Mouse (Mus musculus) c-Kit-positive CD71-positive TER-119-positive erythroid progenitor cells, embryonic 14.5 days (primary cell): ENCODE measurements around the gene Nhs.

Experiments used
- DNase-seq: peaks from one replicate; pipeline ENCODE4 v3.0.0-alpha.2; 2013; ENCODE audit warnings: low spot score

The Nhs gene

GRCm38 (mm10) chrX:162159637-162160611, at the start of gene Nhs:
Nhs (minus strand) TSS chrX:162159730.
- peak; percentile 1 for DNase-seq

- no peak for DNase-seq
Measured at GRCm38 (mm10) chrX:162206350-162206884, 46.9 kb upstream of the Nhs start.

- no peak for DNase-seq
Measured at GRCm38 (mm10) chrX:162158743-162159636, 540 bp downstream of the Nhs start.

- no peak for DNase-seq
Measured at GRCm38 (mm10) chrX:162158142-162158541, 1.4 kb downstream of the Nhs start.

GRCm38 (mm10) chrX:162137807-162138206, 21.7 kb downstream of the Nhs start:
- DNase-seq, result no peak

- DNase-seq, result no peak
Measured at GRCm38 (mm10) chrX:162113257-162113656, 46.3 kb downstream of the Nhs start.

- no peak for DNase-seq
Measured at GRCm38 (mm10) chrX:162102802-162103434, 56.6 kb downstream of the Nhs start.

GRCm38 (mm10) chrX:162098364-162098763, 61.2 kb downstream of the Nhs start:
- no peak for DNase-seq

GRCm38 (mm10) chrX:162087291-162087690, 72.2 kb downstream of the Nhs start:
- no peak for DNase-seq

GRCm38 (mm10) chrX:162085897-162086200, 73.7 kb downstream of the Nhs start:
- DNase-seq, result no peak

- no peak for DNase-seq
Measured at GRCm38 (mm10) chrX:162085062-162085896, 74.3 kb downstream of the Nhs start.

- no peak for DNase-seq
Measured at GRCm38 (mm10) chrX:162063164-162063563, 96.4 kb downstream of the Nhs start.

- DNase-seq, result no peak
Measured at GRCm38 (mm10) chrX:162055635-162056034, 103.9 kb downstream of the Nhs start.

- no peak for DNase-seq
Measured at GRCm38 (mm10) chrX:162053566-162053965, 106.0 kb downstream of the Nhs start.

- DNase-seq, result no peak
Measured at GRCm38 (mm10) chrX:162052534-162052933, 107.0 kb downstream of the Nhs start.

- no peak for DNase-seq
Measured at GRCm38 (mm10) chrX:162049616-162050015, 109.9 kb downstream of the Nhs start.

GRCm38 (mm10) chrX:162045527-162045926, 114.0 kb downstream of the Nhs start:
- DNase-seq, result no peak

- no peak for DNase-seq
Measured at GRCm38 (mm10) chrX:162044109-162044508, 115.4 kb downstream of the Nhs start.

- DNase-seq, result peak; percentile 41
Measured at GRCm38 (mm10) chrX:162025210-162025953, 134.1 kb downstream of the Nhs start.

GRCm38 (mm10) chrX:162021724-162022123, 137.8 kb downstream of the Nhs start:
- DNase-seq, result no peak
